Mouse (Mus musculus): ENCODE results near the gene Tsacc. TPM values are rescaled to one million over a fixed set of nuclear protein-coding genes. Genes with fewer than 3 reads are reported as not detected.

Gene Tsacc
- polyA plus RNA-seq, 1 experiment = 2.0 TPM

DNA sequence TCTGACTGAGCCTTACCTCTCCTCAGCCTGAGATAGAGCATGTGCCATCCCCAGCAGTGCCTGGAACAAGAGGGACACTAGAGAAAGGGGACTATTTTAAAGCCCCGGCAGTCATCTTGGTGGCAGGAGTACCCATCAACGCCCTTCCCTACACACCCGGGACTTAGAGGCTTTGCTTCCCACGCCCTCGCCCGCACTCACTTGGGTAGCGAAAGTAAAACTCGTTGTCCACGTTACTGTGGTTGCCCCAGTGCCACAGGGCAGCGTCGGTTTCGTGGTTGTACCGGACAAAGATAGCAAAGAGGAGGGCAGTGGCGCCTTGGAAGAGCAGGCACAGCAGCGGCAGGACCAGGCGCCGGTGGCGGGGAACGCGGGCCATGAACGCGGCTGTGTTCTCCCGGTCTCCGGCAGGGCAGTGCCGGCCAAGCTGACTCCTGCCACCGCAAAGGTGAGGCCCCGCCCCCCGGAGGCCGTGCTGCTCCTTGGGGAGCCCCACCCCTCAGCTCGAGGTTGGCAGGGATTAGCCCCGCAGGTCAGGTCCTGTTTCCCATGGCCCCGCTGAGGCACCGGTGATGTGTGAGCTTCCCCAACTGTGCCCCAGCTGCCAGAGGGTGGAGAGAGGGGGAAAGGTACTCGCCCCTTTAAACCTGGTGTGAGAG lies 42.4 kb downstream of the Tsacc start, which contains the start of gene Rhbg:
Rhbg (minus strand) TSS at position 442 of the 659 bp plus-strand sequence.
- Histone ChIP-seq H3K27me3 (replicated peaks) (peaks cover 85% of the 10 kb centered on the region), H3K9me3 (no peaks in the 10 kb centered on the region), H3K36me3 (replicated peaks; ENCODE audit: low read length) (no peaks in the 10 kb centered on the region), H3K4me3 (replicated peaks) (peak within 1 kb of the TSS; percentile 92), H3K4me1 (peaks cover 18% of the 10 kb centered on the region)
- no peak for TF ChIP-seq FLI1 (IDR thresholded peaks at IDR 0.05; ENCODE audit: low read length)
- TF ChIP-seq GATA1 (IDR thresholded peaks at IDR 0.05; ENCODE audit: borderline replicate concordance, low read length) = no peak

DNA sequence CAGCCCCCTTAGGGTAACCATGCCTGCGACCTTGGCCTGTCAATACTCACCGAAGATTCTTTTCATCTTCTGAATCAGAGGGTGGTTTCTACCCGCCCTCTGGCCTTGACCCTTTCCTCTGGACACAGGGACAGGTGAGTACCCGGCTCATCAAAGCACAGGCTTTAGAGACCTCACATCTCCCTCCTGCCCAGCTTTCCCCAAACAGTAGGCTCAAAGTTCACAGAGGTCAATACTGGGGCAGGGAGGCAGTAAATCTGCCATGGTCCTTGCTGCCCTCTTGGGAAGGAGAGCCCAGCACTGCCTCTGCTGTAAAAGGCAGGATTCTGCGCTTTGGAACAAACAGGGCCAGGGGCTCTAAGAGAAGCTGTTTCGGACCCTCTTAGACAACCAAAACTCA lies 44.1 kb downstream of the Tsacc start:
- peaks cover 91% of the 10 kb centered on the region for H3K27me3 ChIP-seq (replicated peaks)
- H3K36me3 ChIP-seq (replicated peaks; ENCODE audit: low read length) = no peaks in the 10 kb centered on the region
- peaks cover 19% of the 10 kb centered on the region for H3K4me1 ChIP-seq
- no peak overlapping the region for H3K4me3 ChIP-seq (replicated peaks)
- TF ChIP-seq FLI1 (IDR thresholded peaks at IDR 0.05; ENCODE audit: low read length) (no peak), GATA1 (IDR thresholded peaks at IDR 0.05; ENCODE audit: borderline replicate concordance, low read length) (no peak)
- no peaks in the 10 kb centered on the region for H3K9me3 ChIP-seq

- Histone ChIP-seq H3K36me3 (replicated peaks; ENCODE audit: low read length) (no peaks in the 10 kb centered on the region), H3K4me1 (peaks cover 15% of the 10 kb centered on the region; the same call in 1 of the 2 replicates), H3K9me3 (no peaks in the 10 kb centered on the region), H3K4me3 (replicated peaks) (no peak overlapping the region), H3K27me3 (replicated peaks) (peaks cover 91% of the 10 kb centered on the region)
- TF ChIP-seq FLI1 (IDR thresholded peaks at IDR 0.05; ENCODE audit: low read length) (no peak), GATA1 (IDR thresholded peaks at IDR 0.05; ENCODE audit: borderline replicate concordance, low read length) (no peak)
Observed at GRCm38 (mm10) chr3:88248406-88248805, 48.4 kb downstream of the Tsacc start.

DNA sequence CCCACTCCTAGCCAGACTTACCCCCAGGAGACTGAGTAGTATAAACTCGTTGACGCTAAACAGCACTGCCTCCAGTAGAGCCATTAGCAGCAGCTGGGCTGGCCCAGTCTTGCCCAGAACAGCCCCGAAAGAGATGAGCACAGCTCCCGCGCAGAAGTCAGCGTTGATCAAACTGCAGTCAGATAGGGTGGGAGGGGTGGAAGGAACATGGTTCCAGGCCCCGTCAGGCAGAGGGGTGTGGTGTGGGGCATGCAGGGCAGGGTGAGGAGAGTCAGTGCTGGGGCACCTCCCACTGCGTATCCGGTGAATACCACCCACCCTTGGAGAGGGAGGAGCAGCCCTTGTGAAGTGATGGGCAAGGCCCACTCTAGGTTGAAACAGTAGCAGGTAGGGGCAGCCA lies 49.1 kb downstream of the Tsacc start:
- no peak for TF ChIP-seq FLI1 (IDR thresholded peaks at IDR 0.05; ENCODE audit: low read length)
- TF ChIP-seq GATA1 (IDR thresholded peaks at IDR 0.05; ENCODE audit: borderline replicate concordance, low read length) = no peak
- Histone ChIP-seq H3K27me3 (replicated peaks) (peaks cover 91% of the 10 kb centered on the region), H3K4me1 (peaks cover 17% of the 10 kb centered on the region; the same call in 1 of the 2 replicates), H3K9me3 (no peaks in the 10 kb centered on the region), H3K36me3 (replicated peaks; ENCODE audit: low read length) (no peaks in the 10 kb centered on the region), H3K4me3 (replicated peaks) (no peak overlapping the region)

- H3K36me3 ChIP-seq (replicated peaks; ENCODE audit: low read length) = no peaks in the 10 kb centered on the region
- peaks cover 36% of the 10 kb centered on the region for H3K4me1 ChIP-seq
- peaks cover 92% of the 10 kb centered on the region for H3K27me3 ChIP-seq (replicated peaks)
- peak overlapping the region; percentile 28 for H3K4me3 ChIP-seq (replicated peaks)
- TF ChIP-seq FLI1 (IDR thresholded peaks at IDR 0.05; ENCODE audit: low read length) (no peak), GATA1 (IDR thresholded peaks at IDR 0.05; ENCODE audit: borderline replicate concordance, low read length) (no peak)
- H3K9me3 ChIP-seq = no peaks in the 10 kb centered on the region
Observed at GRCm38 (mm10) chr3:88245811-88246210, 51.0 kb downstream of the Tsacc start.

- no peaks in the 10 kb centered on the region for H3K9me3 ChIP-seq
- no peak for TF ChIP-seq GATA1 (IDR thresholded peaks at IDR 0.05; ENCODE audit: borderline replicate concordance, low read length)
- TF ChIP-seq FLI1 (IDR thresholded peaks at IDR 0.05; ENCODE audit: low read length) = no peak
- no peak overlapping the region for H3K4me3 ChIP-seq (replicated peaks)
- H3K27me3 ChIP-seq (replicated peaks) = peaks cover 98% of the 10 kb centered on the region
- peaks cover 38% of the 10 kb centered on the region for H3K4me1 ChIP-seq
- H3K36me3 ChIP-seq (replicated peaks; ENCODE audit: low read length) = no peaks in the 10 kb centered on the region
Observed at GRCm38 (mm10) chr3:88244071-88244470, 52.7 kb downstream of the Tsacc start.

- TF ChIP-seq FLI1 (IDR thresholded peaks at IDR 0.05; ENCODE audit: low read length) = no peak
- TF ChIP-seq GATA1 (IDR thresholded peaks at IDR 0.05; ENCODE audit: borderline replicate concordance, low read length) = no peak
- Histone ChIP-seq H3K9me3 (no peaks in the 10 kb centered on the region), H3K36me3 (replicated peaks; ENCODE audit: low read length) (no peaks in the 10 kb centered on the region), H3K27me3 (replicated peaks) (peaks cover 99% of the 10 kb centered on the region), H3K4me1 (peaks cover 40% of the 10 kb centered on the region), H3K4me3 (replicated peaks) (no peak overlapping the region)
Observed at GRCm38 (mm10) chr3:88242531-88242930, 54.3 kb downstream of the Tsacc start.

DNA sequence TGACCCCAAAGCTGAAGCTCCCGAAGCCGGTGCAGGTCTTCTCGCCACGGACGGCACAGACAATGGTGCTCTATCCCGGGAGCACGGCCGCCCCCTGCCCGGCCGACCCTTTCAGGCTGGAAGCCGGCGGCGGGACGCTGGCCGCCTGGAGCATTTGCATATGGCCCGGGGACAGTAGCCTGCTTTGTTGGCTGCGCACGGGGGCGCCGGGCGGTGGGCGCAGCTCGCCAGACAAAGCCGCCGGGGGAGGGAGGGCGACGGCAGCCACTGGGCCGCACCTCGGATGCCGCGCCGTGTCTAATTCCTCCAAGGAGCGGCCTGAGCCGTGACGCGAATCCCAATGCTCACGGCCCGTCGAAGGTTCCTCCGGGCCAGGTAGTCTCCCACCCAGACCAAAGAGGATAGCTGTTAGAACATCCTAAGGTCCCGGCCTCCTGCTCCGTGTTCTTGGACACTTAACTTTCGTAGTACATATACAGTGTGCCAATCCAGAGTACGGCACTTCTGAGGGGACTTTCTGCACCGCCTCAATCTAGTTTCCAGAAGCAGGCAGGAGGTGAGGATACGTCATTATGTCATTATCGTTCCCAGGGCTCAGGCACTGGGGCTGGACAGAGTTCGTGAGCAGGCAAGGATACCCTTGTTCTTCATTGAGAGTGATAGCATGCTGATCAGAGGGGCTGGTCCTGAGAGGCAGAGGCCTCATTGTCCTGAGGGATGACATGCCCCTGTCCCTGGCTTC lies 55.6 kb downstream of the Tsacc start:
- Histone ChIP-seq H3K9me3 (no peaks in the 10 kb centered on the region), H3K27me3 (replicated peaks) (peaks cover 99% of the 10 kb centered on the region), H3K4me3 (replicated peaks) (peak overlapping the region; percentile 53), H3K36me3 (replicated peaks; ENCODE audit: low read length) (no peaks in the 10 kb centered on the region), H3K4me1 (peaks cover 41% of the 10 kb centered on the region)
- TF ChIP-seq FLI1 (IDR thresholded peaks at IDR 0.05; ENCODE audit: low read length) (no peak), GATA1 (IDR thresholded peaks at IDR 0.05; ENCODE audit: borderline replicate concordance, low read length) (no peak)

DNA sequence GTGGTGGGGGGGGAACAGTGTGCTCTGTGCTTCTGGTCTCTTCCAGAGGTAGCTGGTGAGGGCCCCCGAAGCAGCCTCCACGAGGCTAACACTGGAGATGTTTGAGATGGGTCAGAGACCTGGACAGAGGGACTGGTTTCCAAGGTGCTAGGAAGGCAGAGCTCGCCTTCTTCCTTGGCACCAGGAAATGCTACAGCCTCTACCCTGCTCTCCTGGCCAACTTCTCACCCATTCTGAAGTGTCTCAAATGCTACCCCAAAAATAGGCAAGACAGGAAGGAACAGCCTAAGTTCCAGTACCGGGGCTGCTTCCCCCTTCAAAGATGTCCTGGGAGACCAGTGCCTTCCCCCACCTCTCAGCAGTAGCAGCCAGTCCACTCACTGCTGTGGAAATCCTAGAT lies 57.4 kb downstream of the Tsacc start:
- no peak overlapping the region for H3K4me3 ChIP-seq (replicated peaks)
- TF ChIP-seq FLI1 (IDR thresholded peaks at IDR 0.05; ENCODE audit: low read length) = no peak
- H3K9me3 ChIP-seq = no peaks in the 10 kb centered on the region
- peaks cover 34% of the 10 kb centered on the region for H3K4me1 ChIP-seq
- H3K27me3 ChIP-seq (replicated peaks) = peaks cover 96% of the 10 kb centered on the region
- H3K36me3 ChIP-seq (replicated peaks; ENCODE audit: low read length) = no peaks in the 10 kb centered on the region

DNA sequence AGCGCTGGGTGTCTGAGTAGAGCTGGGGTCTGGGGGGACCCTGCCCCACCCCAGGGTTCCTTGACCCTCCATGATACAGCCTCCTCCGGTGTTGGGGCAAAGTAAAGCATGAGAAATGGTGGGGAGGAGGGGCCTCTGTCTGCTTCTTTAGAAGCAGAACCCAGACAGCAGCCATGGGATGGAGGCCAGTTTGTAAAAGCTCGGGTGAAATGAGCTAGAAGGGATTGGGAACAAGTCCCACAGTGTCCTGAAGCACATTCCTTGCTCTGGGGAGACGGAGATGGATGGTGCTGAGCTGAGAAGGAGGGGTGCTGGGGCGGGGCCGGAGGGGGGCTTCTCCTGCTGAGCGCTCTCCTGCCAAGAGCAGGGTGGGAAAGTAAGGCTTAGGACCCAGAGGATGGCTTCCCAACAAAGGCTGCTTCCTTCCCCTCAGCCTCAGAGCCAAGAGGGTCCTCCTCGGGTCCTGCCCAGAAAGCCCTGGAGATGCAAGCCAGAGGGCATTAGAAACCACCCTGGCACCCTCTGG lies 57.9 kb downstream of the Tsacc start:
- Histone ChIP-seq H3K9me3 (no peaks in the 10 kb centered on the region), H3K4me1 (peaks cover 29% of the 10 kb centered on the region), H3K4me3 (replicated peaks) (no peak overlapping the region), H3K27me3 (replicated peaks) (peaks cover 94% of the 10 kb centered on the region), H3K36me3 (replicated peaks; ENCODE audit: low read length) (no peaks in the 10 kb centered on the region)
- no peak for TF ChIP-seq GATA1 (IDR thresholded peaks at IDR 0.05; ENCODE audit: borderline replicate concordance, low read length)
- no peak for TF ChIP-seq FLI1 (IDR thresholded peaks at IDR 0.05; ENCODE audit: low read length)

Data from megakaryocyte, embryonic 14.5 days (primary cell).